Mouse (Mus musculus): Measurements from ENCODE around the gene Crls1. TPM values are rescaled to one million over a fixed set of nuclear protein-coding genes. Genes with fewer than 3 reads are reported as not detected.

Gene Crls1
- polyA plus RNA-seq, 1 experiment from 2014 or later, result 26.7 TPM

GRCm38 (mm10) chr2:132876991-132877390 lies 30.5 kb downstream of the Crls1 start:
- Histone ChIP-seq H3K4me1 (ENCODE audit: control insufficient read depth, insufficient read depth, low read length) (no peaks in the 10 kb centered on the region; the same call in 1 of the 2 replicates), H3K9ac (ENCODE audit: low read depth, low read length) (no peak overlapping the region), H3K36me3 (ENCODE audit: control insufficient read depth, insufficient read depth, low read length) (no peaks in the 10 kb centered on the region), H3K4me2 (ENCODE audit: low read depth, low read length) (no peak overlapping the region), H3K4me3 (ENCODE audit: low read depth, low read length) (no peak overlapping the region), H3K27me3 (replicated peaks; ENCODE audit: control insufficient read depth, insufficient read depth, low read length) (peaks cover 36% of the 10 kb centered on the region), H3K27ac (replicated peaks; ENCODE audit: low read depth, low read length) (no peak overlapping the region), H3K9me3 (ENCODE audit: control insufficient read depth, low read length) (no peaks in the 10 kb centered on the region)
- ATAC-seq (ENCODE audit: low read depth), result no peak
- DNase-seq (ENCODE audit: low spot score), result no peak
- 62% methylated on average over 1 of the region's 1 CpGs for WGBS

DNA sequence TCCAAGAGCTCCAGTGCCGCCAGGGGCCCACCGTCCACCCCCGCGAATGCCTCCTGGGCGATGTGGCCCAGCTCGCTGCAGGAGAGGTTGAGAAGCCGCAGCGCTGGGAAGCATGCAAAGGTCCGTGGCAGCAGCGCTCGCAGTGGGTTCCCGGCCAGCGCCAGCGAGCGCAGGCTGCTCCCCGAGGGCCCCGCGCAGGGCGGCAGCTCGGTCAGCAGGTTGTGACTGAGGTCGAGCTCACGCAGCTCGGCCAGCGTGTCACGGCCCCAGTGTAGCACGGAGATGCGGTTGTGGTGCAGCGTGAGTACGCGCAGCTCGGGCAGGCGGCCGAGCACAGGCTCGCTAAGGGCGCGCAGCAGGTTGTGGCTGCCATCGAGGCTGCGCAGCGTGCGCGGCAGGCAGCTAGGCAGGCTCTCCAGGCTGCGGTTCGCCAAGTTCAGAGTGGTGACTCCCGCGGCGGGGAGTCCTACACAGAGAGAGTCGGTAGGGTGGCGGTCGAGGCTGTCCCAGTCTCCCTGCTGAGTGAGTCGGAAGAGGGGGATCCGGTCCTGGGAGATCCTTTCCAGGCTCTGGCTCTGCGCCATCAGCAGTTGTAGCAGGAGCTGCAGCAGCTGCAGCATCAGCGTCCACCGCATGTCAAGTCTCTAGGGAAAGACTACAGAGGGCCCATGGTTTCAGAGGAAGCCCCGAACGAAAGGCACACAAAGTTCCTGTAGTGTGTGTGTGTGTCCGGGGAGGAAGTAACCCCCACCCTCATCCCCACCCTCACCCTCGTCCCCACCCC lies 33.0 kb downstream of the Crls1 start:
- 1% methylated on average over 21 of the region's 58 CpGs for WGBS
- Histone ChIP-seq H3K9me3 (ENCODE audit: control insufficient read depth, low read length) (no peaks in the 10 kb centered on the region), H3K9ac (ENCODE audit: low read depth, low read length) (peak overlapping the region; percentile 43), H3K4me1 (ENCODE audit: control insufficient read depth, insufficient read depth, low read length) (no peaks in the 10 kb centered on the region; the same call in 1 of the 2 replicates), H3K27ac (replicated peaks; ENCODE audit: low read depth, low read length) (no peak overlapping the region), H3K4me2 (ENCODE audit: low read depth, low read length) (peak overlapping the region; percentile 95), H3K4me3 (ENCODE audit: low read depth, low read length) (peak overlapping the region; percentile 53), H3K27me3 (replicated peaks; ENCODE audit: control insufficient read depth, insufficient read depth, low read length) (peaks cover 36% of the 10 kb centered on the region), H3K36me3 (ENCODE audit: control insufficient read depth, insufficient read depth, low read length) (no peaks in the 10 kb centered on the region)
- DNase-seq (ENCODE audit: low spot score) (peak; percentile 73), ATAC-seq (ENCODE audit: low read depth) (peak; percentile 82)

GRCm38 (mm10) chr2:132880844-132881645 lies 34.6 kb downstream of the Crls1 start, which contains the start of gene Lrrn4:
Gene Lrrn4, minus strand, starts transcription at chr2:132880891.
- DNase-seq (ENCODE audit: low spot score) (no peak), ATAC-seq (ENCODE audit: low read depth) (no peak)
- no peaks in the 10 kb centered on the region for H3K36me3 ChIP-seq (ENCODE audit: control insufficient read depth, insufficient read depth, low read length)
- 7% methylated on average over 12 of the region's 12 CpGs for WGBS
- peaks cover 36% of the 10 kb centered on the region for H3K27me3 ChIP-seq (replicated peaks; ENCODE audit: control insufficient read depth, insufficient read depth, low read length)
- H3K9ac ChIP-seq (ENCODE audit: low read depth, low read length), result peak within 1 kb of the TSS; percentile 43; the same call in 1 of the 2 replicates
- no peaks in the 10 kb centered on the region; the same call in 1 of the 2 replicates for H3K4me1 ChIP-seq (ENCODE audit: control insufficient read depth, insufficient read depth, low read length)
- no peak within 1 kb of the TSS for H3K27ac ChIP-seq (replicated peaks; ENCODE audit: low read depth, low read length)
- H3K4me2 ChIP-seq (ENCODE audit: low read depth, low read length), result peak within 1 kb of the TSS; percentile 95
- H3K4me3 ChIP-seq (ENCODE audit: low read depth, low read length), result peak within 1 kb of the TSS; percentile 53
- H3K9me3 ChIP-seq (ENCODE audit: control insufficient read depth, low read length), result no peaks in the 10 kb centered on the region

GRCm38 (mm10) chr2:132884303-132884967 lies 38.0 kb downstream of the Crls1 start:
- no peak for ATAC-seq (ENCODE audit: low read depth)
- DNase-seq (ENCODE audit: low spot score), result no peak
- no peaks in the 10 kb centered on the region for H3K36me3 ChIP-seq (ENCODE audit: control insufficient read depth, insufficient read depth, low read length)
- H3K4me3 ChIP-seq (ENCODE audit: low read depth, low read length), result no peak overlapping the region
- H3K27me3 ChIP-seq (replicated peaks; ENCODE audit: control insufficient read depth, insufficient read depth, low read length), result peaks cover 14% of the 10 kb centered on the region
- WGBS, result 67% methylated on average over 8 of the region's 8 CpGs
- no peaks in the 10 kb centered on the region for H3K9me3 ChIP-seq (ENCODE audit: control insufficient read depth, low read length)
- no peak overlapping the region for H3K4me2 ChIP-seq (ENCODE audit: low read depth, low read length)
- H3K27ac ChIP-seq (replicated peaks; ENCODE audit: low read depth, low read length), result no peak overlapping the region
- no peak overlapping the region for H3K9ac ChIP-seq (ENCODE audit: low read depth, low read length)
- no peaks in the 10 kb centered on the region; the same call in 1 of the 2 replicates for H3K4me1 ChIP-seq (ENCODE audit: control insufficient read depth, insufficient read depth, low read length)

DNA sequence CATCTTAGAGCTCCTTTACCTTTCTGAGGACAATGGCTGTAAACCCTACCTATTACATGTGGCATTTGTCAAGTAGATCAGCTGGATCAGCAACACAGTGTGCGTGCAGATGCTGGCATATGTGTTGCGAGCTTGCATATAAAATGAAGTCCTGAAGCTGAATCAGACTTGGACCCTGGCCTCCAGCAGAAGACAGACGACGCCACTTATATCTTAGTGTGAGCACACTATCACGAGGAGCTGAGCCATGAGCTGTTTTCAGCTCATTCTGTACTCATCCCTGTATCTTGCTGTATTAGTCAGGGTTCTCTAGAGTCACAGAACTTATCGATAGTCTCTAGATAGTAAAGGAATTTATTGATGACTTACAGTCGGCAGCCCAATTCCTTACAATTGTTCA lies 38.8 kb downstream of the Crls1 start:
- 88% methylated on average over 7 of the region's 7 CpGs for WGBS
- DNase-seq (ENCODE audit: low spot score), result no peak
- no peaks in the 10 kb centered on the region for H3K36me3 ChIP-seq (ENCODE audit: control insufficient read depth, insufficient read depth, low read length)

DNA sequence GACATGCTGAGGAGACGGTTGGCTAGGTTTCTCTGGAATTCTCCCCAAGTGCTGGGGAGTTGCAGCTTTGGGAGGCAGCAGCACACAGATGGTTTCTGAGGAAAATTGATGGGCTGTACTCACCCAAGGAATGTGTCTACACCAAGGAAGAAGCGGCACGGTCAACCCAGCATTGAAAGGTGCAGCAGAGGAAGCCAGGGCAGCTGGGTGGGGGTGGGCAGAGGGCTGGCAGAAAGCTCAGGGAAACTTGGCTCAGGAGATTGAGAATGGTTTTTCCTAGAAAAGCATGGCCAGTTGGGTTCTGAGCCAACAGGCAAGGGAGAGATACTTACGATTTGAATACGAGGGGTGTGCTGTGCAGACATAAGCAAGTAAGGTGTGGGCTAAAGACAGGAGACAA lies 47.4 kb downstream of the Crls1 start:
- no peak overlapping the region for H3K4me3 ChIP-seq (ENCODE audit: low read depth, low read length)
- no peak for ATAC-seq (ENCODE audit: low read depth)
- H3K36me3 ChIP-seq (ENCODE audit: control insufficient read depth, insufficient read depth, low read length), result no peaks in the 10 kb centered on the region
- no peak overlapping the region for H3K4me2 ChIP-seq (ENCODE audit: low read depth, low read length)
- H3K27me3 ChIP-seq (replicated peaks; ENCODE audit: control insufficient read depth, insufficient read depth, low read length), result no peaks in the 10 kb centered on the region
- H3K4me1 ChIP-seq (ENCODE audit: control insufficient read depth, insufficient read depth, low read length), result no peaks in the 10 kb centered on the region
- DNase-seq (ENCODE audit: low spot score), result no peak
- WGBS, result 82% methylated on average over 5 of the region's 5 CpGs
- H3K9ac ChIP-seq (ENCODE audit: low read depth, low read length), result no peak overlapping the region
- H3K27ac ChIP-seq (replicated peaks; ENCODE audit: low read depth, low read length), result no peak overlapping the region
- H3K9me3 ChIP-seq (ENCODE audit: control insufficient read depth, low read length), result no peaks in the 10 kb centered on the region

More for the DNA sequence above, 38.8 kb downstream of the Crls1 start:
- no peaks in the 10 kb centered on the region for H3K4me1 ChIP-seq (ENCODE audit: control insufficient read depth, insufficient read depth, low read length)
- peaks cover 6% of the 10 kb centered on the region; the same call in 1 of the 2 replicates for H3K27me3 ChIP-seq (replicated peaks; ENCODE audit: control insufficient read depth, insufficient read depth, low read length)
- no peaks in the 10 kb centered on the region for H3K9me3 ChIP-seq (ENCODE audit: control insufficient read depth, low read length)
- H3K4me3 ChIP-seq (ENCODE audit: low read depth, low read length), result no peak overlapping the region
- H3K9ac ChIP-seq (ENCODE audit: low read depth, low read length), result no peak overlapping the region
- H3K27ac ChIP-seq (replicated peaks; ENCODE audit: low read depth, low read length), result no peak overlapping the region
- H3K4me2 ChIP-seq (ENCODE audit: low read depth, low read length), result no peak overlapping the region
- ATAC-seq (ENCODE audit: low read depth), result no peak

GRCm38 (mm10) chr2:132898211-132898610 lies 51.7 kb downstream of the Crls1 start:
- Histone ChIP-seq H3K27ac (replicated peaks; ENCODE audit: low read depth, low read length) (no peak overlapping the region), H3K4me1 (ENCODE audit: control insufficient read depth, insufficient read depth, low read length) (no peaks in the 10 kb centered on the region), H3K9me3 (ENCODE audit: control insufficient read depth, low read length) (no peaks in the 10 kb centered on the region), H3K27me3 (replicated peaks; ENCODE audit: control insufficient read depth, insufficient read depth, low read length) (no peaks in the 10 kb centered on the region), H3K9ac (ENCODE audit: low read depth, low read length) (no peak overlapping the region), H3K36me3 (ENCODE audit: control insufficient read depth, insufficient read depth, low read length) (no peaks in the 10 kb centered on the region), H3K4me3 (ENCODE audit: low read depth, low read length) (no peak overlapping the region), H3K4me2 (ENCODE audit: low read depth, low read length) (no peak overlapping the region)
- WGBS, result 44% methylated on average over 1 of the region's 1 CpGs
- ATAC-seq (ENCODE audit: low read depth) (no peak), DNase-seq (ENCODE audit: low spot score) (no peak)

DNA sequence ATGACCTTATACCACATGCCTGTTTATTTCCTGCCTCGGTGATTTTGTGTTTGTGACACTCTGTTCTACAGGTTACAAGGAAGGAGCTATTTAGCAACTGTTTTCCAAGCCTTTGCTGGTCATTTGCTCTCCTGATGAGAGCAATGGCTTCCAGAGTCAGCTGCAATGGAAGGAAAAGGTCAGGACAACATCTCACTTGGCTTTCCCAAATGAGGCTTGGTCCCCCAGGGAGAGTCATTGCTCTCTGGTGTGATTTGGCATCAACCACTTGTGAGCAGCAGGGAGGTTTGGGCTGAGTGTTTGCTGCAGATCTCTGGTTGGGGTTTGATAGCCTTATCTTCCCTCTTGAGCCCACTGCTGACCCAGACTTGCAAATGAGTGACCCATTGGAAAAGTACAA lies 54.1 kb downstream of the Crls1 start:
- 79% methylated on average over 1 of the region's 1 CpGs for WGBS
- DNase-seq (ENCODE audit: low spot score) (no peak), ATAC-seq (ENCODE audit: low read depth) (no peak)
- no peak overlapping the region for H3K9ac ChIP-seq (ENCODE audit: low read depth, low read length)
- no peaks in the 10 kb centered on the region for H3K27me3 ChIP-seq (replicated peaks; ENCODE audit: control insufficient read depth, insufficient read depth, low read length)
- H3K36me3 ChIP-seq (ENCODE audit: control insufficient read depth, insufficient read depth, low read length), result no peaks in the 10 kb centered on the region
- H3K4me2 ChIP-seq (ENCODE audit: low read depth, low read length), result no peak overlapping the region
- H3K4me1 ChIP-seq (ENCODE audit: control insufficient read depth, insufficient read depth, low read length), result no peaks in the 10 kb centered on the region
- H3K4me3 ChIP-seq (ENCODE audit: low read depth, low read length), result no peak overlapping the region
- no peaks in the 10 kb centered on the region for H3K9me3 ChIP-seq (ENCODE audit: control insufficient read depth, low read length)
- no peak overlapping the region for H3K27ac ChIP-seq (replicated peaks; ENCODE audit: low read depth, low read length)
